In the genomic region with DNA sequence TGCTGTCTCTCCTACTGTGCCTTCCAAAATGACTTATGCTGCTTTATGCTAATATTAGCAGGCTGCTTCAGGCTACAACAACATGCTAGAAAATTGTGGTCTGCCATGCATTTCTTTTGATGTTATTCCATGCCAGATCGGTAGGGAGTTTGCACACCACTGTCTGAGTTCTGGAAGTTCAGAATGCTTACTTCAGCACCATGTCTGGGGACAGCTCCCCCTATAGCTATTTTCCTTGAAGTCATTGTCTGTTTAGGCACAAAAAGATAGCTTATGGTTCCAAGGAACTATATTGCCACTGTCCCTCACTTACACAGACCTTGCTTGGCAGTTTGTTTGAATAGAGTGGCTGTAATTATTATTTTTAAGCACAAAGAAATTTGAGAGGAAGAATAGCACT, we compare ENCODE assay signal across 12 mouse cellular contexts.
DNase-seq lines count a peak whose midpoint lies in the region; ATAC-seq and TF ChIP-seq lines count a peak whose summit lies in the region.
"Had no signal": no experiment of that assay in that cellular context is flagged by ENCODE, and none has a peak within 500 bp of the region (broad histone marks: within the 10 kb centered on the region; RNA-seq: fewer than 3 reads in every experiment).

No protein-coding gene starts in this region.

- no peak overlapping the region for H3K9ac ChIP-seq in hindbrain, embryonic 12.5 days
- H3K9ac ChIP-seq in forebrain, embryonic 15.5 days (replicated peaks): no peak overlapping the region
- no peak overlapping the region for H3K9ac ChIP-seq in stomach, postnatal 0 days (ENCODE audit: low read length)

- H3K4me1 ChIP-seq in hindbrain, embryonic 10.5 days (replicated peaks): peaks cover 6% of the 10 kb centered on the region; the same call in 1 of the 2 replicates
- H3K4me1 ChIP-seq in hindbrain, embryonic 12.5 days: peaks cover 8% of the 10 kb centered on the region; the same call in 1 of the 2 replicates
- H3K4me1 ChIP-seq in forebrain, embryonic 15.5 days: peaks cover 20% of the 10 kb centered on the region
- no peaks in the 10 kb centered on the region for H3K4me1 ChIP-seq in stomach, postnatal 0 days (replicated peaks; ENCODE audit: control insufficient read depth, insufficient read depth)

- H3K27ac ChIP-seq in hindbrain, embryonic 10.5 days: no peak overlapping the region
- H3K27ac ChIP-seq in hindbrain, embryonic 12.5 days: no peak overlapping the region
- H3K27ac ChIP-seq in forebrain, embryonic 15.5 days (replicated peaks): 0 out of 2 replicates have a peak overlapping the region, but pooled peaks have one; percentile 2
- H3K27ac ChIP-seq in stomach, postnatal 0 days (replicated peaks): no peak overlapping the region

- H3K36me3 ChIP-seq in hindbrain, embryonic 10.5 days: no peaks in the 10 kb centered on the region
- H3K36me3 ChIP-seq in hindbrain, embryonic 12.5 days: no peaks in the 10 kb centered on the region
- H3K36me3 ChIP-seq in forebrain, embryonic 15.5 days: no peaks in the 10 kb centered on the region
- no peaks in the 10 kb centered on the region for H3K36me3 ChIP-seq in stomach, postnatal 0 days (ENCODE audit: control insufficient read depth, insufficient read depth, low read length)
- H3K36me3 ChIP-seq: G1E had no signal

- TF ChIP-seq EP300 in stomach, postnatal 0 days (optimal IDR thresholded peaks at IDR 0.05): no peak

- no peak for TF ChIP-seq CTCF in stomach, postnatal 0 days (IDR thresholded peaks at IDR 0.05; ENCODE audit: low read depth)

- H3K4me3 ChIP-seq in hindbrain, embryonic 10.5 days: no peak overlapping the region
- no peak overlapping the region for H3K4me3 ChIP-seq in hindbrain, embryonic 12.5 days
- no peak overlapping the region for H3K4me3 ChIP-seq in forebrain, embryonic 15.5 days
- H3K4me3 ChIP-seq in stomach, postnatal 0 days (ENCODE audit: low read depth, low read length): no peak overlapping the region

- H3K9me3 ChIP-seq in hindbrain, embryonic 10.5 days: no peaks in the 10 kb centered on the region
- no peaks in the 10 kb centered on the region for H3K9me3 ChIP-seq in hindbrain, embryonic 12.5 days (replicated peaks)
- H3K9me3 ChIP-seq in forebrain, embryonic 15.5 days: no peaks in the 10 kb centered on the region
- H3K9me3 ChIP-seq in stomach, postnatal 0 days (ENCODE audit: control insufficient read depth, low read length): no peaks in the 10 kb centered on the region

- WGBS in hindbrain, embryonic 10.5 days: 48% methylated on average over 1 of the region's 1 CpGs
- WGBS in hindbrain, embryonic 12.5 days: 34% methylated on average over 1 of the region's 1 CpGs
- WGBS in forebrain, embryonic 15.5 days: 27% methylated on average over 1 of the region's 1 CpGs
- WGBS in stomach, postnatal 0 days: 38% methylated on average over 1 of the region's 1 CpGs

- no peak overlapping the region for H3K4me2 ChIP-seq in hindbrain, embryonic 12.5 days (replicated peaks)
- no peak overlapping the region for H3K4me2 ChIP-seq in forebrain, embryonic 15.5 days (replicated peaks)
- no peak overlapping the region for H3K4me2 ChIP-seq in stomach, postnatal 0 days (replicated peaks; ENCODE audit: low read depth)

- no peaks in the 10 kb centered on the region for H3K27me3 ChIP-seq in hindbrain, embryonic 10.5 days (ENCODE audit: insufficient read depth, poor library complexity, severe bottlenecking)
- H3K27me3 ChIP-seq in hindbrain, embryonic 12.5 days: no peaks in the 10 kb centered on the region
- H3K27me3 ChIP-seq in forebrain, embryonic 15.5 days: no peaks in the 10 kb centered on the region
- H3K27me3 ChIP-seq in stomach, postnatal 0 days (ENCODE audit: control insufficient read depth, insufficient read depth, low read length): no peaks in the 10 kb centered on the region

- peak; percentile 25 for DNase-seq in hindbrain, embryonic 10.5 days (ENCODE audit: low spot score)
- peak; percentile 42 for DNase-seq in testis, postnatal 10 days (ENCODE audit: low spot score)
- DNase-seq in testis, postnatal 14 days (ENCODE audit: low spot score): no peak
- DNase-seq in stomach, postnatal 0 days (ENCODE audit: low spot score): peak; percentile 14
- no peak for DNase-seq in thymus, postnatal 36 days
- DNase-seq: kidney, adult 18-20 months; left cerebral cortex, postnatal 4 days; lung, postnatal 36 days had no signal

- no peak for ATAC-seq in hindbrain, embryonic 12.5 days (ENCODE audit: low FRiP score)
- no peak for ATAC-seq in forebrain, embryonic 15.5 days (replicated peaks)
- ATAC-seq in stomach, postnatal 0 days (ENCODE audit: low FRiP score, low TSS enrichment): no peak
- ATAC-seq in erythroid progenitor cell, adult 5-6 weeks (replicated peaks; ENCODE audit: low FRiP score, poor library complexity, severe bottlenecking): no peak

Comparison
In these comparisons a context has a peak if more than half of its experiments do, and no peak if none do; other contexts are left out.
1. DNase-seq: peak in hindbrain, embryonic 10.5 days (single experiment), testis, postnatal 10 days (single experiment) and stomach, postnatal 0 days (single experiment); none in testis, postnatal 14 days (single experiment) and thymus, postnatal 36 days (0 of 2).